In genomic region chrX:49377067-49377466, GRCm38 (mm10) we compare ENCODE assay signal across 9 mouse cellular contexts.
A peak's percentile ranks its signal among the peaks of the same experiment; 100 is the strongest.
DNase-seq lines count a peak whose midpoint lies in the region; ATAC-seq lines count a peak whose summit lies in the region.
"Had no signal": no experiment of that assay in that cellular context is flagged by ENCODE, and none has a peak within 500 bp of the region (broad histone marks: within the 10 kb centered on the region; RNA-seq: fewer than 3 reads in every experiment).

No protein-coding gene starts in this region.

- no peak overlapping the region for H3K9ac ChIP-seq in heart, embryonic 13.5 days
- H3K9ac ChIP-seq in heart, embryonic 15.5 days: no peak overlapping the region
- H3K9ac ChIP-seq: neural tube, embryonic 12.5 days had no signal

- no peak for DNase-seq in heart, adult 11 months
- peak; percentile 11 for DNase-seq in ovary, postnatal 14 days (ENCODE audit: low spot score)
- no peak for DNase-seq in ovary, postnatal 10 days (ENCODE audit: low spot score)
- peak; percentile 13 for DNase-seq in adrenal gland, adult 2 months
- DNase-seq in naive thymus-derived CD4-positive, alpha-beta T cell, adult 2 months (ENCODE audit: low read depth): peak; percentile 16

- peak overlapping the region; percentile 39 for H3K4me2 ChIP-seq in heart, embryonic 13.5 days
- H3K4me2 ChIP-seq in heart, embryonic 15.5 days: peak overlapping the region; percentile 29
- H3K4me2 ChIP-seq: neural tube, embryonic 12.5 days had no signal

- H3K4me1 ChIP-seq in heart, embryonic 13.5 days: no peaks in the 10 kb centered on the region
- H3K4me1 ChIP-seq in heart, embryonic 15.5 days (replicated peaks): no peaks in the 10 kb centered on the region
- H3K4me1 ChIP-seq: neural tube, embryonic 12.5 days had no signal

- H3K4me3 ChIP-seq in heart, embryonic 13.5 days: no peak overlapping the region
- H3K4me3 ChIP-seq in heart, embryonic 15.5 days: peak overlapping the region; percentile 9; the same call in 1 of the 2 replicates
- H3K4me3 ChIP-seq: neural tube, embryonic 12.5 days had no signal

- H3K36me3 ChIP-seq in heart, embryonic 13.5 days: no peaks in the 10 kb centered on the region
- no peaks in the 10 kb centered on the region for H3K36me3 ChIP-seq in heart, embryonic 15.5 days
- H3K36me3 ChIP-seq: neural tube, embryonic 12.5 days had no signal

- no peak overlapping the region for H3K27ac ChIP-seq in heart, embryonic 13.5 days (replicated peaks)
- no peak overlapping the region for H3K27ac ChIP-seq in heart, embryonic 15.5 days
- H3K27ac ChIP-seq: neural tube, embryonic 12.5 days had no signal

- H3K27me3 ChIP-seq in heart, embryonic 13.5 days (replicated peaks): no peaks in the 10 kb centered on the region
- H3K27me3 ChIP-seq in heart, embryonic 15.5 days: no peaks in the 10 kb centered on the region
- H3K27me3 ChIP-seq: neural tube, embryonic 12.5 days had no signal

- WGBS in heart, embryonic 13.5 days: 17% methylated on average over 8 of the region's 8 CpGs
- WGBS in heart, embryonic 15.5 days: 24% methylated on average over 8 of the region's 8 CpGs

- ATAC-seq in heart, embryonic 13.5 days (ENCODE audit: extremely low read depth, insufficient number of reproducible peaks, low FRiP score, low TSS enrichment): no peak
- no peak for ATAC-seq in heart, embryonic 15.5 days (replicated peaks; ENCODE audit: insufficient number of reproducible peaks, insufficient read depth, low FRiP score, low read depth)
- ATAC-seq in granulocyte monocyte progenitor cell, adult 5-6 weeks (replicated peaks; ENCODE audit: poor library complexity, severe bottlenecking): no peak

- H3K9me3 ChIP-seq in heart, embryonic 13.5 days: no peaks in the 10 kb centered on the region
- no peaks in the 10 kb centered on the region for H3K9me3 ChIP-seq in heart, embryonic 15.5 days (replicated peaks)
- H3K9me3 ChIP-seq: neural tube, embryonic 12.5 days had no signal

Comparison
In these comparisons a context has a peak if more than half of its experiments do, and no peak if none do; other contexts are left out.
1. DNase-seq: peak in ovary, postnatal 14 days (single experiment), adrenal gland, adult 2 months (single experiment) and naive thymus-derived CD4-positive, alpha-beta T cell, adult 2 months (single experiment); none in heart, adult 11 months (single experiment) and ovary, postnatal 10 days (single experiment).